In genomic region chr2:181457831-181458230, GRCm38 (mm10) we compare ENCODE assay signal across 8 mouse cellular contexts. TPM values are rescaled to one million over a fixed set of nuclear protein-coding genes. Genes with fewer than 3 reads are reported as not detected.
DNase-seq lines count a peak whose midpoint lies in the region; ATAC-seq and TF ChIP-seq lines count a peak whose summit lies in the region.

No protein-coding gene starts in this region.

- H3K4me2 ChIP-seq in intestine, embryonic 14.5 days (ENCODE audit: low read length) = peak overlapping the region; percentile 84
- peak overlapping the region; percentile 96 for H3K4me2 ChIP-seq in midbrain, embryonic 11.5 days

- no peak overlapping the region for H3K27ac ChIP-seq in intestine, embryonic 14.5 days (ENCODE audit: low read depth)
- no peak overlapping the region for H3K27ac ChIP-seq in midbrain, embryonic 11.5 days (ENCODE audit: low read depth, low read length)
- no peak overlapping the region for H3K27ac ChIP-seq in thymus, adult 2 months (ENCODE audit: control insufficient read depth, insufficient read depth, low read length)

- no peaks in the 10 kb centered on the region; the same call in 1 of the 2 replicates for H3K27me3 ChIP-seq in intestine, embryonic 14.5 days (replicated peaks; ENCODE audit: control insufficient read depth, insufficient read depth, low read length)
- H3K27me3 ChIP-seq in midbrain, embryonic 11.5 days (ENCODE audit: control insufficient read depth, insufficient read depth, low read length) = peaks cover 5% of the 10 kb centered on the region; the same call in 1 of the 2 replicates
- peaks cover 22% of the 10 kb centered on the region for H3K27me3 ChIP-seq in thymus, adult 2 months (ENCODE audit: control insufficient read depth, insufficient read depth, low read length)

- no peaks in the 10 kb centered on the region for H3K9me3 ChIP-seq in intestine, embryonic 14.5 days (ENCODE audit: control insufficient read depth, low read length)
- H3K9me3 ChIP-seq in midbrain, embryonic 11.5 days (ENCODE audit: control insufficient read depth, low read length) = no peaks in the 10 kb centered on the region

- no peak for TF ChIP-seq POLR2A in thymus, adult 2 months (IDR thresholded peaks at IDR 0.05; ENCODE audit: control insufficient read depth, extremely low read depth, insufficient read depth, low read length, poor library complexity)

- 4% methylated on average over 15 of the region's 15 CpGs for WGBS in intestine, embryonic 14.5 days
- WGBS in midbrain, embryonic 11.5 days = 4% methylated on average over 15 of the region's 15 CpGs
- WGBS in thymus, adult 2 months = 12% methylated on average over 15 of the region's 15 CpGs

- TF ChIP-seq CTCF in thymus, adult 2 months (IDR thresholded peaks at IDR 0.05; ENCODE audit: borderline replicate concordance, control insufficient read depth, extremely low read depth, insufficient read depth, low read length, poor library complexity) = no peak

- peak overlapping the region; percentile 72 for H3K4me3 ChIP-seq in intestine, embryonic 14.5 days (ENCODE audit: low read depth, low read length)
- H3K4me3 ChIP-seq in midbrain, embryonic 11.5 days (ENCODE audit: low read depth, low read length) = peak overlapping the region; percentile 93
- no peak overlapping the region for H3K4me3 ChIP-seq in thymus, adult 2 months (ENCODE audit: control insufficient read depth, insufficient read depth, low read length)

- no peaks in the 10 kb centered on the region for H3K36me3 ChIP-seq in intestine, embryonic 14.5 days (ENCODE audit: control insufficient read depth, insufficient read depth, low read length)
- H3K36me3 ChIP-seq in midbrain, embryonic 11.5 days (ENCODE audit: control insufficient read depth, insufficient read depth, low read length) = no peaks in the 10 kb centered on the region
- H3K36me3 ChIP-seq in thymus, adult 2 months (ENCODE audit: control insufficient read depth, insufficient read depth, low read length) = no peaks in the 10 kb centered on the region

- H3K9ac ChIP-seq in intestine, embryonic 14.5 days (ENCODE audit: low read length) = 0 out of 2 replicates have a peak overlapping the region, but pooled peaks have one; percentile 67
- peak overlapping the region; percentile 86; the same call in 1 of the 2 replicates for H3K9ac ChIP-seq in midbrain, embryonic 11.5 days (ENCODE audit: low read length)

- H3K4me1 ChIP-seq in intestine, embryonic 14.5 days (replicated peaks; ENCODE audit: control insufficient read depth, insufficient read depth, low read length) = peaks cover 10% of the 10 kb centered on the region
- H3K4me1 ChIP-seq in midbrain, embryonic 11.5 days (ENCODE audit: control insufficient read depth, insufficient read depth, low read length) = peaks cover 14% of the 10 kb centered on the region
- H3K4me1 ChIP-seq in thymus, adult 2 months (replicated peaks; ENCODE audit: control insufficient read depth, insufficient read depth, low read length) = peaks cover 11% of the 10 kb centered on the region

- no peak for ATAC-seq in intestine, embryonic 14.5 days (replicated peaks; ENCODE audit: low FRiP score, low TSS enrichment, low read depth)
- no peak for ATAC-seq in midbrain, embryonic 11.5 days (ENCODE audit: low FRiP score)

- DNase-seq in cerebellum, adult 11-12 months = peak; percentile 23
- no peak for DNase-seq in cerebellum, postnatal 4 days (ENCODE audit: low spot score in 2 of 2)
- DNase-seq in right cerebral cortex, postnatal 4 days = peak; percentile 10
- DNase-seq in right cerebral cortex, postnatal 14 days = no peak
- DNase-seq in intestine, embryonic 14.5 days (ENCODE audit: low spot score) = no peak
- DNase-seq in midbrain, embryonic 11.5 days (ENCODE audit: low spot score, missing footprints) = no peak
- DNase-seq in thymus, postnatal 14 days = no peak
- no peak for DNase-seq in thymus, adult 2 months

RNA-seq across cellular contexts. Expression of gene Zbtb46, which starts 1.4 kb away (rescaled TPM):
- 9.1 and 11.1 TPM in 2 replicates for polyA plus RNA-seq in intestine, embryonic 14.5 days (2014; fragmentation: Nextera tagmentation; extraction: Ambion mirVana)
- 16.2 and 16.5 TPM in 2 replicates for polyA plus RNA-seq in midbrain, embryonic 11.5 days (2014; fragmentation: Nextera tagmentation; extraction: Ambion mirVana)
- polyA plus RNA-seq in thymus, adult 2 months (2012; rRNA removed) = 4.8 and 5.3 TPM in 2 replicates

RNA-seq across cellular contexts. Expression of gene Abhd16b, which starts 35.2 kb away (rescaled TPM):
- 0.14 and 0.36 TPM in 2 replicates for polyA plus RNA-seq in intestine, embryonic 14.5 days (2014; fragmentation: Nextera tagmentation; extraction: Ambion mirVana)
- polyA plus RNA-seq in midbrain, embryonic 11.5 days (2014; fragmentation: Nextera tagmentation; extraction: Ambion mirVana) = 0.15 and 0.21 TPM in 2 replicates
- 0.13 and 0.16 TPM in 2 replicates for polyA plus RNA-seq in thymus, adult 2 months (2012; rRNA removed)

RNA-seq across cellular contexts. Expression of gene Tpd52l2, which starts 39.1 kb away (rescaled TPM):
- 152 and 172 TPM in 2 replicates for polyA plus RNA-seq in intestine, embryonic 14.5 days (2014; fragmentation: Nextera tagmentation; extraction: Ambion mirVana)
- polyA plus RNA-seq in midbrain, embryonic 11.5 days (2014; fragmentation: Nextera tagmentation; extraction: Ambion mirVana) = 146 and 149 TPM in 2 replicates
- 54.2 and 54.7 TPM in 2 replicates for polyA plus RNA-seq in thymus, adult 2 months (2012; rRNA removed)

Comparison
In these comparisons a context has a peak if more than half of its experiments do, and no peak if none do; other contexts are left out.
1. DNase-seq: peak in cerebellum, adult 11-12 months (single experiment) and right cerebral cortex, postnatal 4 days (single experiment); none in cerebellum, postnatal 4 days (0 of 2), right cerebral cortex, postnatal 14 days (single experiment), intestine, embryonic 14.5 days (single experiment), midbrain, embryonic 11.5 days (single experiment), thymus, postnatal 14 days (single experiment) and thymus, adult 2 months (single experiment).